Mouse (Mus musculus) cerebellum, adult 8-10 months (tissue): ENCODE data around the gene Fmo6.

Experiments
- DNase-seq: peaks from one replicate; pipeline ENCODE4 v3.0.0; 2022

Fmo6 gene

DNA sequence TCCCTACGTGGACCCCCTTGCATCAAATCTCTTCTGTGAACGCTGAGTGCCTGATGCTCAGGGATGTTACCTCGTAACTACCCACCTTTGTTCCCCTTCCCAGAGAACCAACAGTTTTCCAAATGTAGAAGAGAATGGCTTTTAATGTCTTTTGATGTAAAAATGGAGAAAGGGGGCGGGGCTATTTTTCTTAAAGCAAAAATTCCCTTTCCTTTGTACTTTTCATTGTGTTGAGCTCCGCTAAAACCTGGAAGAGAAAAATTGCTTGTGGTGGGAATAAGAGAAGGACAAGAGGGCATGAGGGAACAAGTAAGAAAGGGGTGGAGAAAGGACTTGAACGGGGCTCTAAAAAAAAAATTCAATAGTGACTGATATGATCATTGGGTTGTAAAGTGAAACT is at the start of gene Fmo6:
Gene Fmo6 (minus strand): TSS at position 101 of the 400 bp plus-strand sequence.
- no peak for DNase-seq

DNA sequence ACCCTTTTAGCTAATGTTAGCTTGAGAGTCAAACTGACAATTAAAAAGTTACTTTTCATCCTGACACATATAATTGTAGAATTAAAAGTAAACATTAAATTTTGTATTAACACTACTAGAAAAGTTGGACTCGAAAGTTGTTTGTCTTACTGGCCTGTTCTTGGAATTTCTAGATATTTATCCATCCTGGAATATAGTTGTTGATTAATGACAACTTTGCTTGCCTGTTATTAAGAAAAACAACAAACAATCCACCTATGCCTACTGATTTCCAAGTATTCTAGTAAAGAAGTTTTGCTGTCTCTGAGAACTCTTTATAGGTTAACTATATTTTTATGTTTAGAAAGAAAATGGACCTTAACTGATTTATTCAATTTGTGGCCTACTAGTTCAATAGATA is 49.5 kb upstream of the Fmo6 start:
- no peak for DNase-seq

DNA sequence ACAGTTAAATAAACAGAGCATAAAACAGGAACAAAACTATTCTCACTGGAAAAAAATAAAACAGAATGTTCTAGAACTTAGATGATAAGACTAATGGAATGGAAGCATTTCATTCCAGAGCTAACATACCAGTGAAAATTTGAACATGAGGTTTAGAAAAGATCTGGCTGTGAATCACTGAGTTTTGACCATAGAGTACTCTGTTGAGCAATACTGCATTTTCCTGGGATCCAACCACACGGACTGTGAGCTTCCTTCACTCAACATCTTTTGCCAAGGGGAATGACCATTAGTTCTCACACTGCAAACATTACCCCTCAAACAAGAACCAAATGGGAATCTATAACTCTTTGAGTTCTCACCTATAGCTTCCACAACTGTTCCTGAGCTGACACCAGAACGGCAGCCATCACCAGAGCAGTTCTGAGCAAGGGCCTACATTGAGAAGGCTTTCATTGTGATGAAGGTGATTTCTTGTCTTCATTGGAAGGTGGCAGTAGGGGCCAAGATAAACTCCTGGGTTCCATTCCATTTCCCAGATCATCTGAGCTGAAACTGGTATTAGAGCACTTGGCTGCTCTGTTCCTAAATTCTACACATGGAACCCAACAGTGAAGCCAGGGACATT is 48.9 kb upstream of the Fmo6 start:
- no peak for DNase-seq

DNA sequence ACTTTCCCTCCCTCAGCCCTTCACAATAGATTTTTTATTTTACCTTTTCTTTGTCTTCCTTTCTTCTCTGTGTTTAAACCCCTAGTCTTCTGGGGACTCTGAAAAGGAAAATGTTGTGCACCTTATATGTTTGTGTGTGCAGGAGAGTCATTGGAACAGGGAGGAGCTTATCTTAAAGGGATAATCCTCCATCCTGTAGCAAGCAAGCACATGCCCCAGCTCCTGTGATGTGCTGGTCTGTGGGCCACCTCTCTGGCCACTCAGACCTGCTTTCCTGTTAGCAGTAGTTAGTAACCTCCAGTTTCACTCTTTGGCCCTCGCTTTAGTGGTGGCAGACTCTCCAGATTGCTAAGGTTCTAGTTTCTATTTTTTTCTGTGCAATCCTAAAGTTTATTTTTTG is 47.1 kb upstream of the Fmo6 start, which contains the start of gene Fmo3:
Gene Fmo3 (minus strand): TSS at position 101 of the 400 bp plus-strand sequence.
- no peak for DNase-seq

DNA sequence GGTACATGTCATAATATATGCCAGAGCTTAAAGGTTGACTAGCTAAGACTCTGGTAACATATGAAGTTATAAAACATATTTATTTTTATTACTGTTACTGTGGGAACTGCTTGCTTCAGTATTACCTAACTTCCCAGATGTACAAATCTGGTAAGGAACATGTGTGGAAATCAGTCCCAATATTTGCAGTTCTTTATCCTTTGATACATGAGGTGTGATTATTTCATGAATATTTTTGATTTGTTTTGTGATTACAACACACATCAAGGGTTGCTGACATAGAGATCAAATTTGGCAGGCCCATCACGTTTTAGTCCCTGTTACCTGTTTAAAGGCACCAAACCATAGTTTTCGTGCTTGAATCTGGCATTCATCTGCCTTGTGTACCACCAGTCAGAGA is 26.2 kb upstream of the Fmo6 start:
- DNase-seq = no peak

DNA sequence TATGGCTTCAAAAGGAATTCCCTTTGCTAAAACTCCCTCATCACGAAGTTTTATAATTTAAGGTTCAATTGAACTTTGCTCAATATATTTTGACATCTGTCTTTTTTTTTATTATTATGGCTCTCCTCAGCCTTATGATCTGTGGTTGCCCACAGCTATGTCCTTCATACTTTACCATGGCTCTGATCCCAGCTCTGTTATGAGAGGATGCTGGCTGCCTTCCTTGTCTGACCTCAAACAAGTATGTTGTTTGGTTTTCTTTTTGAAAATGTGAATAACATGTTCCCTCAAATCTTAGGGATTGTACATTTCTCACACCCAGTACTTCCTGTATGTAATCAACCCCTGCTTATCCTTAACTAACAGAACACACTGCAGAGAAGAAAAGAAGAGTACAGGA is 20.1 kb upstream of the Fmo6 start:
- no peak for DNase-seq

DNA sequence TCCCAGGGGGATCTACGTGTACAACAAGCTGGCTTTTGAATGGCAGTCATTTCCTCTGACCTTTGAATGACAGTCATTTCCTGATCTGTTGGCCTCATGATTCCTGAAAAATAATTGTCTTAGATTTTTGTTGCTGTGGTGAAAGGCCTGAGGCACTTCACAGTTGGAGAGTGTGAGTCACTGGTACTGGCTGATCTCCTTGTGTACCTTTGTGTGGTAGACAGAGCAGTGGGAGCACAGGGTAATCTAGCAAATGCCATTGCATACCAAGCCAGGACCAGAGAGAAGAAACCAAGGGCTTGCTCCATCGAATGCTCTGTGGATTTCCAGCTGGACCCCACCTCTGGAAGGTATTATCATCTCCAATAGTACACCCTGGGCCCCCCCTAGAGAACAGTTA is 15.8 kb upstream of the Fmo6 start:
- DNase-seq = no peak

DNA sequence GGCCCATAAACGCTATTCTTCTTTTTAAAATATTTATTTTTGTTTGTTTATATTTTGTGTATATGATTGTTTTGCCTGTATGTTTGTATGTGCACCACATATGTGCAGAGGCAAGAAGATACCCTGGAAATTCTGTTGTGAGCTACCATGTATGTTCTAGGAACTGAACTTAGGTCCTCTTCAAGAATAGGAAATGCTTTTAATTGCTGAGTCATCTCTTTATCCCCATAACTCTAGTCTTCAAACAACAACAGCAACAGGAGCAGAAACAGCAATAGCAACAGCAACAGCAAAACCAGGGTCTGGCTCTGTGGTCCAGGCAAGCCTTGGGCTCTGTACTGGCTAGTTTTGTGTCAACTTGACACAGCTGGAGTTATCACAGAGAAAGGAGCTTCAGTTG is 12.4 kb upstream of the Fmo6 start:
- DNase-seq = no peak

DNA sequence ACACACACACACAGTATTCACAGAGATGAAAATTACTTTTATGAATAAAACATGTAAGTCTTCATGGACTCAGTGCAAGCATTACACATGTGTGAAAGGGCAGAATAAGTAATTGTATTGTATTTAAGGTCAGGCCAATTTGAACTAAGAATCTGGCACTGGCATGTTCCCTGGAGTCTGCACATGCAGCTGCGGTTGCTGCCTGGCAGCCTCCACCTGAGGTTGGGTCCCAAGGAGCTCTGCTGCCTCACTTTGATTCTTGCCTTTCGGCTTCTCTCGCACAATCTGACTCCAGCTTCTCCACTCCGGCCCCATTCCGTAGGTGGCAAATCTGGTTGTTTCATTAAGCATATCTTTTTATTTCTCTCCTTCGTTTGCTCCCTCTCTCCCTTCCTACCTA is 10.6 kb upstream of the Fmo6 start:
- no peak for DNase-seq

DNA sequence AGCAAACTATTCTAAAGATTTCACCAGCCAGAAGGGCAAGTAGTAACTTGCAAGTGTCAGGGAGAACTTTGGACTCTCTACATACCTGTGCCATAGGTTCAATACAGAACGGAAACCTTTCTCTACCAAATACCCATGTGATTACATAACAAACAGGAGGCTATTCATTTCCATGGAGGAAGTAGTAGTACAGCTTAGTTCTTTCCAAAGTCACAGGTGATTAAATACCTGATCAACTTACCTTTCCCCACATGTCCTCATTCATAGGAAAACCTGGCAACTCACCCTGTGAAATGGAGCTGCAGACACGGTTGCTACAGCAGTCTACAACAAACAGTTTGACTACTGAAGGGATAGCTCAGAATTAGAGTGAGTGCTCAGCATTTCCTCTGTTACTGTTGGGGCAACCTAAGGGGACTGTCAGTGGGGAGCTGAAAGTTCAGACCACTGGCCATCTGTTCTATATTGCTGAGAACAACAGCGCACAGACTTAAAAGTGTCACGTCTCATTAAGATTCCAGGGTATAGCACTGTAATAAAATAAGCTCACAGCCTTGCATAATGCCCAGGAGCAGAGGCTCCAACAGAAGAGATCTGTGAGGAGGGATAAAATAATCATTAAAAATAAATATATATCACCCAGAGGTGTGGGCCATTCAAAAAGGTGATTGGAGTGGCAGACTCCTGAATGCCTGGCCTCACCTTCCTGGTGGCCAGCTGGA is 9.7 kb upstream of the Fmo6 start:
- DNase-seq = no peak

DNA sequence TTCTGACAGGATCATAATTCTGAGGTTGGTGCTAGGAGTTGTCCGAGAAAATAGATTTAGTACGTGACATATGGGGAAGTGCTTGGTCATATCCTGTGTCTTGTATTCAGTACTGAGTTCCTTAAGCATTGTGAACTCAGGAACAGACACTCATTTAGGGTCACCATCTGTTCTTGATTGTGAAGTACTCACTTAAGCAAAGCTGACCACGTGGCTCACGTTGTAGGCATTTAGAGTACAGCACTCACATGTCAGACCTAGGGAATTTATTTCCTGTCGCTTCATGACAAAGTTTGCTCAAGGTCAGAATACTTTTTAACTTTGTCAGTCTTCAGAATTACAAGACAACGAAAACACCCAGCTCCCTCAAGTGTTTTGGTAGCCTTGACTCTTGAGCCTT is 6.4 kb upstream of the Fmo6 start:
- no peak for DNase-seq

DNA sequence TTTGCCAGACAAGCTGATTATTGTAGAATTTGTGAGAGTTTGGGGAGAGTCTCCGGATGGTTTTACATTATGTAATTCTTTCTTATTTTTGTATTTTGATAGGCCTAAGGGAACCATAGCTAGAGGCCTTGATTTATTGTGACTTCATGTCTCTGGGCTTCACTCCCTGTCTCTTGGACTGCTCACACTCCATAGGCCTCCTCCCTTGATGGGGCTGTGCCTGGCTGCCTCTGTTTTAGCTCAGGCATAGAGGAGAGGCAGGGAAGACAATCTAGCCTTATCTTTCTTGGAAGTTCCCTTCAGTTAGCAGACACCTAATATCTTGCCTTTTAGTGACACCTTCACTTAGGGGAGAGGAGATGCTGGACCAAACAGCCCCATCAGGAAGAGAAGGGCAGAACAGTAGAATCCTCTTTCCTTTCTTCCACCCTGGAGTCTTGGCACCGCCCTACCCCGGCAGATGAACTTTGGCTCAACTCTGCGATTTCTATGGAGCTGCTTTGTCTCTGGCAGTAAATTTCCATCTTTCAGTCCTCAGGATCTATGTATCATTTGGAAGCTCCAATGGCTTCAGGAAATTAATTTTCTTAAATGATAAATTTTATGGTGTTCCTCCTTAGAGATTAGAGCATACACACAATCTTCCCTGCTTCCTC is 1.5 kb upstream of the Fmo6 start:
- DNase-seq = no peak

DNA sequence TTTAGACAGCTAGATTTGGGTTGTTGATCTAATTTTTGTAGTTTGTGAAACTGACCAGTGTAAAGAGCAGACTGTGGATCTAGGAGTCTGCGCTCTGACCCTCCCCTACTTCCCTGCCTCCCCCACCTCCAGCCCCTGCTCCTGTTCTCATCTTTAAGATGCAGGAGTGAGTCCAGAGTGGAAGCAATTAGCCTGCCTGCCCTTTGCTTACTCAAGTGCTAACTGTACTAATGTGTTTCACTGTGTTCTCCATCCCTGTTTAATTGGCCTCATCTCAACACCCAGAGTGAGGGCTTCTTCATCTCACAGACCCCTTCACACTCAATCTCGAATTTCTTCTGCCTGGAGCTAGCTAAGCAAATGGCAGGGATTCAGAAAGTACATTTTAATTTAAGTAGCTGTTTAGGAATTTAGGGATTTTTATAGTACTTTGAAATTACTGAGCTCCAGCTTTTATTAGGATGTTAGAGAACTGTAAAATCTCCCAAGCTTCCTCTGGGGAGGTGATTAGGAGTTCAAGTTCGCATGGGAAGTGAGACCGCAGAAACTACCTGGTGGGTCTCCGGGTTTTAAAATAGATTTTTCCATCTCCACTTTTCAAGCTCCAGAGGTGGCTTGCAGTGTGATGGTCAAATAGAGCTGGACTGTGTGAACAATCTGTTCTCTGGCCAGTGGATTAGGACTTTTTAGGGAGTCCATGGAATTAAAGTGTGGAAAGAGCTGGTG is 818 bp upstream of the Fmo6 start:
- DNase-seq = no peak

DNA sequence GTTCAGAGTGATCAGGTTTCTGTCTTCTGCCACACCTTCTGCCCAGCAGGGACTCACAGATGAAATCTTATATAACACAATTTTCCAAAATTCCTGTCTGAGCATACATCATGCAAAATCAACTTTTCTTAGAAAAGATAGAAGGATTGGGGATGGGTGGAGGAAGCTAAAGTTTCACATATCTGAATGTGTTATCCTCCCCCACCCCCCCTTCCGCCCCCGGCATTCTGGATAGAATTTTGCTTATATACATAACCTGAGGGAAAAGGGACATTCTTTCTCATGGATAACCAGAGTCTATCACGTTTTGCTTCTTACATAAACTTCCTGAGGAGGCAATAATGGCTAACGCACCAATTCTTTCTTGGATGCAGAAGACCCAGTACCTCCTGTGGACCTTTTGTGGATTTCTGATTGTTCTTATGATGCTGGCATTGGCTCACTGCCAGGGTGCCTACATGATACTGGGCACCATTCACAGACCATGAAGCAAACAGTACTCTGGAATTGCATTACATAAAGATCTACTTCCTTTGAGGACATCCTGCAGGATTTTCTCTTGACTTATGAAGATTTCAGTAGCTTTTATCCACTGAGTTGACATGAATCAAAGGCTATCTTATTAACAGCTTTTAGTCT is 2.8 kb downstream of the Fmo6 start:
- no peak for DNase-seq

DNA sequence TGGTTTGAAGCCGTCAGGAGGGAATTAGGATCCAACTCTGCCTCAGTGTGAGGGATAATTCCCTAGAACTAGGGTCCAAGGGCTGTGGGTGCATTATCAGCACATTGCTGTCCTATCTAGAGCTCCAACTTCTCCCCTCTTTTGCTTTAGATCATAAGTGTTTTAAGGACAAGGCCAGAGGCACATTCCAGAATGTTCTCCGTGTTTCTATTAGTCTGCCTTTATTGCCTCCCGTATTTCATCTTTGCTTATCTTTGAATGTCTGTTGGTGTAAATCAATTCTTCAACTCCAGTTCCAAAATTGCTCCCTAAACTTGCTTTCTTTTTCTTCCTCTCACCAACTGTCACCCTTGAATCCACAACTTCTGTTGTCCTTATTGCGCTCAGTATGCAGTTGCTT is 4.9 kb downstream of the Fmo6 start:
- no peak for DNase-seq

DNA sequence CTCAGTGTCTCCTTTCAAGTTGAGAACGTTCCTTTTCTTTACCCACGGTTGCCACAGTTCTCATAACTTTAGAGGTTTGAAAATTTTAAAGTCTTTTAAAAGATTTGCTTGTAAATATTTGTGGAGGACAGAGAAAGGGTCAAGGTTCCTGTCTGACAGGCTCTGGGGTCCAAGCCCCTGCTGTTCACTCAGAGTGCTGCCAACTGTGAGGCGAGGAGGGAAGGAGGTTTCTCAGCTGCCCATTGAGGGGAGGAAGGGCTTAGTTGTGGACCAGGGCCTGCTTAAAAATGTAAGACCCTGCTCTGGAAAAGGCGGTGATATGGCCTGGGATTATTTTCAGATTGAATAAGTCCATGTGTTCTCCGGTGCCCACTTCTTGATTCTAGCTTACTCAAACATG is 5.4 kb downstream of the Fmo6 start:
- no peak for DNase-seq

DNA sequence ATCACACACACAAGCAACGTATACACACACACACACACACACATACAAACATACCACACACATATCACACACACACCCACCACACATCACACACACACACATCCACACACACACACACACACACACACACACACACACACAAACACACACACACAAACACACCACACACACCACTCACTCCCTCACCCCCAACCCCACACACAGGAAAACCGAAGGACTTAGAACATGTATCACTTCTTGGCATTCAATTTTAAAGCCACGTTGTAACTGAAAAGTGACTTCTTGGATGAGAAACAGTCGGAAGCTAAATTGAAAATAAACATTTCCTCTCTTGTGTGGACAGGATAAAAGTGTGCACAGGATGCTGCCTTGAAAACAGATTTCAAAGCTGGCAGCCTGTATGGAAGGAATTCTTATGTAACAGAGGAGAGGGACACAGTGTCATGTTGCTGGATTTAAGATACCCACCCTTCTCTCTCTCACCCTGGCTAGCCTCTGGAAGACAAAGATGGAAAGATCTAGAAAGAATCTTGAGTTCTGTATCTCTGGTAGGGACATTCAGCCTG is 5.9 kb downstream of the Fmo6 start:
- no peak for DNase-seq

DNA sequence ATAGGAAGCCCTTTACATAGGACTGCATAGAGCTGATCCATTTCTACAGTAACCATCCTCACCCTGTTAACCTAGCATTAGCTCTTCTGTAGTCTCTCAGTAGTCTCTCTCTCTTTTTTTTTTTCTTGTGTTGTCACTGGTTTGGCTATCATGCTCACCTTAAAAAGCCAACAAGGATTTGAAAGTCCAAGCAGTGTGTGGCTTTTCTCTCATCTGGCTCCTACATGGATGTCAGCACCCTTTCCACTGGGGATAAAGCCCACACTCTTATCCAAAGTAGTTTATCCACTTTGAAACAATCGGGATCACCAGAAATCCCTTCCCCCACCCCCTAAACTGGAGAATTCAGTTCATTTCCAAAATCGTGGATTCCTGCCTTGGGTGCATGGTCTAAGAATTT is 6.7 kb downstream of the Fmo6 start:
- DNase-seq = no peak

DNA sequence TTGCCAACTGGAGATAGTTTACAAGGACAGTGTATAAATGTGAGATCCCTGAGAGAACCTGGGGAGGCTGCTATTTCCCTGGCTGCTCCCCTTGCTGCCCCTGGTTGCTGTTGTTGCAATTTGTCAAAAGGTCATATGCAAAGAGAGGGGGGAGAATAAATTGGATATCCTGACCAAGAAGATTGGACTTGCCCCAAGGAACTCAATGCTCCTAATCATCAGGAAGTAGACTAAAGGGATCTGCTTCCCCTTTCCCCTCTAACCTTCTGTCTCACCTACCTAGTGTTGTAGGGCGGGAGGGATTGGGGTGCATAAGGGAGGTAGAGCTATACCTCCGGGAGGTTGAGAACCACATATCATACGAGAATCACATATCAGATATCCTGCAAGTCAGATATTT is 8.2 kb downstream of the Fmo6 start:
- no peak for DNase-seq

DNA sequence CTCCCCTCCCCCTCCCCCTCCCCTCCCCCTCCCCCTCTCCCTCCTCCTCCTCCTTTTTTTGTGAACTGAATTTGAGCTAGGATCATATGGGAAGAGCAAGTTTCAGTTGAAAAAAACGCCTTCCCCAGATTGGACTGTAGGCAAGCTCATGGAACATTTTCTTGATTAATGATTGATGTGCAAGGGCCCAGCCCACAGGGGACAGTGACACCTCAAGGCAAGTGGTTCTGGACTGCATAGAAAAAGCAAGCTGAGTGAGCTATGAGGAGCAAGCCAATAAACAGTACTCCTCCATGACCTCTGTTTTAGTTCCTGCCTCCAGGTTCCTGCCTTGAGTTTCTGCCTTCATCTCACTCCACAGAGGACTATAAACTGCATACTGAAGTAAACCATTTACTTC is 12.2 kb downstream of the Fmo6 start:
- DNase-seq = no peak

DNA sequence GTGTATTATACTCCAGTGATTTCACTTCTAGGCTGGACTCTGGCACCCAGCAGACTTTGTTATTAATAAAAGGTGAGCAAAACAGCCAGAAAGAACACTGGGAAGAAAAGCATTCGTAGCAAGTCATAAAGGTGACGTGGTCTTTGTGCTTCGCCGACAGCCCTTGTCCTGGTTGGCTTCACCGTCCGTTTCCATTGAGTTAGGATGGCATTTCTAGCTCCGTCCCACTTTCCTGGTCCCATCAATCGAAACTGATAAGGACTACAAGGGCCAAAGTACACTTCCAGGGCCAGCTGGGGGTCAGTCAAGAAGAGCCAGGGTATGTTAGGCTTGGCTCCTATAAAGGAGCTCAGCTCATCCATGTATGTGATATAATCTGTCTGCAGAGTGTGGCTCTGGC is 20.7 kb downstream of the Fmo6 start:
- no peak for DNase-seq

DNA sequence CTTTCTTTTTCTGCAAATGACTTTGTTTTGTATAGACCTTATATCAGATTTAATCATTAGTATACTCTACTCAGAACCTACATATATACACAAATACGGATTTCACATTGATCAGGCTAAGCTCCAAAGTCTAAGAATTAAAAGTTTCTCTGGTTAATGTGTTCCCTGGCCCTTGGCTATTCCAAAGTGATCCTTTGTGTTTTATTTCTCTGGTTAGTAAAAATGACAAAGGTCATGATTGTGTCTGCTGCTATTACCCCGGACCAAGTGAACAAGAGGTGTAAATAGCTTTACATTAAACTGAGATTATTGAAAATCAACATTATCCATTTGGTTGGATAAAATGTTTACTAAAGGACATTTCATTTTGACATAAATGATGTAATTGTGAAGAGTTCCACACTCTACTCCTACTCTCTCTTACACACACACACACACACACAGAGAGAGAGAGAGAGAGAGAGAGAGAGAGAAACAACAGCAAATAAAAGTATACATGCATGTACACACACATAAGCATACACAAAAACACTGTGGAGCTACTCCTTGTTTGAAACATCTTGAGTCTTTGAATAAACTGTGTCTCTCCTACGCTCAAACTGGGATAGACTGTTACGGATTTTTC is 22.3 kb downstream of the Fmo6 start:
- no peak for DNase-seq
